Mouse (Mus musculus) ovary, postnatal 10 days (tissue): ENCODE measurements around the gene Pou4f2.

ENCODE experiments used
- DNase-seq: peaks from one replicate; pipeline ENCODE4 v3.0.0; 2022; ENCODE audit warnings: low spot score

Gene Pou4f2

GRCm38 (mm10) chr8:78419272-78419671 lies 17.2 kb downstream of the Pou4f2 start:
- no peak for DNase-seq

GRCm38 (mm10) chr8:78390756-78391155 lies 45.7 kb downstream of the Pou4f2 start:
- no peak for DNase-seq
